Mouse (Mus musculus): ENCODE measurements at regions not wholly inside any gene's neighbourhood (a gene's known extent, or its start where the extent isn't known, plus 50 kb on each side); places are given as distances from the start of the nearest gene placed in this dataset.

GRCm38 (mm10) chr14:88330613-88331012, 140.6 kb downstream of the Pcdh20 start:
- DNase-seq (ENCODE audit: low spot score) (no peak), ATAC-seq (no peak)
- Histone ChIP-seq H3K9me3 (ENCODE audit: low read length) (no peaks in the 10 kb centered on the region), H3K4me3 (ENCODE audit: low read length) (no peak overlapping the region), H3K4me1 (ENCODE audit: insufficient read depth, low read length) (no peaks in the 10 kb centered on the region), H3K4me2 (ENCODE audit: low read depth, low read length) (no peak overlapping the region), H3K9ac (replicated peaks; ENCODE audit: low read length) (no peak overlapping the region), H3K27ac (no peak overlapping the region), H3K36me3 (ENCODE audit: insufficient read depth, low read length) (no peaks in the 10 kb centered on the region), H3K27me3 (ENCODE audit: insufficient read depth, low read length) (no peaks in the 10 kb centered on the region)
- 87% methylated on average over 2 of the region's 2 CpGs for WGBS
- TF ChIP-seq CTCF (IDR thresholded peaks at IDR 0.05; ENCODE audit: low read depth), result no peak

DNA sequence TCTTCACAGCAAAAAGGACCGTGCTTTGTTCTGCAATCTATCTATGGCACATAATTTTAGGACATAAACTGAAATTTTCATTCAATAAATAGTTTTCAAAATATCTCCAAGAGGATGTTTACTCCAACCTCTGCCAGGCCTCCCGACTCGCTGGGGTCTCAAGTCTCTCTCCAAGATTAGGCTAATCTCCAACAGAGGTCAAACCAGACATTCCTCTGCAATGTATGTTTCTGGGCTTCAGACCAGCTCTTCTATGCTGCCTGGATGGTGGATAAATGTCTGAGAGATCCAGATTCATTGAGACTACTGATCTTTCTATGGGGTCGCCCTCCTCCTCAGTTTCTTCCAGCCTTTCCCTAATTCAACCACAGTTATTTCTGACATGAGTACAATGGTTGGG, 144.8 kb downstream of the Pcdh20 start:
- H3K27ac ChIP-seq, result no peak overlapping the region
- H3K9ac ChIP-seq (replicated peaks; ENCODE audit: low read length), result no peak overlapping the region
- no peaks in the 10 kb centered on the region for H3K9me3 ChIP-seq (ENCODE audit: low read length)
- H3K36me3 ChIP-seq (ENCODE audit: insufficient read depth, low read length), result no peaks in the 10 kb centered on the region
- H3K4me2 ChIP-seq (ENCODE audit: low read depth, low read length), result no peak overlapping the region
- H3K4me3 ChIP-seq (ENCODE audit: low read length), result no peak overlapping the region
- TF ChIP-seq CTCF (IDR thresholded peaks at IDR 0.05; ENCODE audit: low read depth), result no peak
- DNase-seq (ENCODE audit: low spot score) (no peak), ATAC-seq (no peak)
- no peaks in the 10 kb centered on the region for H3K27me3 ChIP-seq (ENCODE audit: insufficient read depth, low read length)
- no peaks in the 10 kb centered on the region for H3K4me1 ChIP-seq (ENCODE audit: insufficient read depth, low read length)
- 89% methylated on average over 4 of the region's 4 CpGs for WGBS

DNA sequence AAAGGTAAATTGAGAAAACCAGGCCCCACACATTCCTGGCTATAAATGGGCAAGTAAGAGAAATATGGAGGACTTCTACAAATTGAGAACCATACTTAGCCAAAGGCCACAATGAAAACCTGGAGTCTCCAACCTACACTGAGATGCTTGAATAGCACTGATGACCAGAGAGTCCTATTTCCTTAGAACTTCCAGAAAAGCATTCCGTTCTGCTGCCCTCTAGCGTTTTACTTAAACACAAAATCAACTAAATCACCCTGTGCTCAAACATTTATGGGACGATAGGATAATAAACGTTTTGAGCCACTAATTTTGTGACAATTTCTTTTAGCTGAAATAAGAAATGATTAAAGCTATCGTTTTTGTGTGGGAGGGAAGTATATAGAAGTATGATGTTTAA, 192.9 kb downstream of the Pcdh20 start:
- no peaks in the 10 kb centered on the region for H3K36me3 ChIP-seq (ENCODE audit: insufficient read depth, low read length)
- H3K4me2 ChIP-seq (ENCODE audit: low read depth, low read length), result no peak overlapping the region
- DNase-seq (ENCODE audit: low spot score), result peak; percentile 64
- H3K4me3 ChIP-seq (ENCODE audit: low read length), result no peak overlapping the region
- peak; percentile 61 for TF ChIP-seq CTCF (IDR thresholded peaks at IDR 0.05; ENCODE audit: low read depth)
- no peaks in the 10 kb centered on the region for H3K9me3 ChIP-seq (ENCODE audit: low read length)
- H3K27ac ChIP-seq, result no peak overlapping the region
- ATAC-seq, result no peak
- no peak overlapping the region for H3K9ac ChIP-seq (replicated peaks; ENCODE audit: low read length)
- 28% methylated on average over 5 of the region's 5 CpGs for WGBS
- no peaks in the 10 kb centered on the region for H3K27me3 ChIP-seq (ENCODE audit: insufficient read depth, low read length)
- no peaks in the 10 kb centered on the region for H3K4me1 ChIP-seq (ENCODE audit: insufficient read depth, low read length)

GRCm38 (mm10) chr14:88264771-88265170, 206.4 kb downstream of the Pcdh20 start:
- Histone ChIP-seq H3K36me3 (ENCODE audit: insufficient read depth, low read length) (no peaks in the 10 kb centered on the region), H3K9me3 (ENCODE audit: low read length) (no peaks in the 10 kb centered on the region), H3K27ac (no peak overlapping the region), H3K4me1 (ENCODE audit: insufficient read depth, low read length) (no peaks in the 10 kb centered on the region), H3K9ac (replicated peaks; ENCODE audit: low read length) (no peak overlapping the region), H3K4me2 (ENCODE audit: low read depth, low read length) (no peak overlapping the region), H3K4me3 (ENCODE audit: low read length) (no peak overlapping the region), H3K27me3 (ENCODE audit: insufficient read depth, low read length) (no peaks in the 10 kb centered on the region)
- ATAC-seq (no peak), DNase-seq (ENCODE audit: low spot score) (no peak)
- no peak for TF ChIP-seq CTCF (IDR thresholded peaks at IDR 0.05; ENCODE audit: low read depth)

DNA sequence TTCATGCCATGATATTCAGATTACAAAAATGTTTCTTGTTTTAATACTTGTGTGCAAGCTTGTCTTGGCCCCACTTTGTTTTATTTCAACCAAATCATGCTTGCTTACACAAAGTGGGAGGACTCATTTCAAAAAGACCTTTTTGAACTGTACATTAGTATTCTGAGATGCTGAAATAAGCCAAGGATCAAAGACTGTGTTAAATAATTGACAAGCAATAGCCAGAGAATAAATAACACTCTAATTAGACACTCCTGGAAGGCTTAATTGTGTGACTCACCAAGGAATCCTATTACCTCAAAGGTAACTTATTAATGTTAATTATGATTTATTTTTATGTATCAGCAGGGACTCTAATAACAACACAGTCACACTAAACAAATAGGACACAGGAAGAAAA, 212.2 kb downstream of the Pcdh20 start:
- Histone ChIP-seq H3K9ac (replicated peaks; ENCODE audit: low read length) (no peak overlapping the region), H3K27ac (no peak overlapping the region), H3K36me3 (ENCODE audit: insufficient read depth, low read length) (no peaks in the 10 kb centered on the region), H3K9me3 (ENCODE audit: low read length) (no peaks in the 10 kb centered on the region), H3K4me2 (ENCODE audit: low read depth, low read length) (no peak overlapping the region), H3K4me1 (ENCODE audit: insufficient read depth, low read length) (no peaks in the 10 kb centered on the region), H3K4me3 (ENCODE audit: low read length) (no peak overlapping the region), H3K27me3 (ENCODE audit: insufficient read depth, low read length) (no peaks in the 10 kb centered on the region)
- no peak for ATAC-seq
- TF ChIP-seq CTCF (IDR thresholded peaks at IDR 0.05; ENCODE audit: low read depth), result no peak
- DNase-seq (ENCODE audit: low spot score), result no peak

GRCm38 (mm10) chr14:88255131-88255530, 216.1 kb downstream of the Pcdh20 start:
- Histone ChIP-seq H3K4me2 (ENCODE audit: low read depth, low read length) (no peak overlapping the region), H3K27me3 (ENCODE audit: insufficient read depth, low read length) (no peaks in the 10 kb centered on the region), H3K9ac (replicated peaks; ENCODE audit: low read length) (no peak overlapping the region), H3K4me3 (ENCODE audit: low read length) (no peak overlapping the region), H3K27ac (no peak overlapping the region), H3K4me1 (ENCODE audit: insufficient read depth, low read length) (no peaks in the 10 kb centered on the region), H3K36me3 (ENCODE audit: insufficient read depth, low read length) (no peaks in the 10 kb centered on the region), H3K9me3 (ENCODE audit: low read length) (no peaks in the 10 kb centered on the region)
- TF ChIP-seq CTCF (IDR thresholded peaks at IDR 0.05; ENCODE audit: low read depth), result no peak
- DNase-seq (ENCODE audit: low spot score), result no peak
- WGBS, result 55% methylated on average over 3 of the region's 3 CpGs
- no peak for ATAC-seq
